Mouse (Mus musculus): ENCODE measurements around the gene Elp1. TPM values are rescaled to one million over a fixed set of nuclear protein-coding genes. Genes with fewer than 3 reads are reported as not detected.

The Elp1 gene
- polyA plus RNA-seq, 1 experiment from 2014 or later, result 9.7 TPM

DNA sequence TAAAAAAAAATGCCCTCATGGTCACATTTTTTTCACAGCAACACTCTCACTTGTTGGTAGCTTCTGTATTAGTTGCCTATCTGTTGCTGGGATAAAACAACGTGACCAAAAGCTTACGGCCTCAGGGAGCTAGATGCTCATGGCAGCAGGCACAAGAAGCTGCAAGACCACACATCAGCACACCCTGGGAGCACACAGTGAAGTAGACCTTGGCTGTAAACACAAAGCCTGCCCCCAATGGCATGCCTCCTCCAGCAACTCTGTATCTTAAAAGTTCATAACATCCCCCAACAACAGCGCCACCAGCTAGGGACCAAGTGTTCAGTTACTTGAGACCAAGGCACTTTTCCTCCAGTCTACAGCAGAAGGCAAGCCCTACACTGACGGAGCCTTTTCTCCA, 6.9 kb upstream of the Elp1 start:
- Histone ChIP-seq H3K36me3 (ENCODE audit: control insufficient read depth, insufficient read depth) (peaks cover 23% of the 10 kb centered on the region), H3K4me3 (ENCODE audit: low read depth, low read length) (no peak overlapping the region), H3K9ac (ENCODE audit: low read depth, low read length) (no peak overlapping the region), H3K27ac (ENCODE audit: low read depth, low read length) (no peak overlapping the region), H3K4me1 (replicated peaks; ENCODE audit: control insufficient read depth, insufficient read depth, low read length) (no peaks in the 10 kb centered on the region), H3K4me2 (replicated peaks; ENCODE audit: low read depth) (no peak overlapping the region), H3K9me3 (ENCODE audit: control insufficient read depth) (no peaks in the 10 kb centered on the region), H3K27me3 (replicated peaks; ENCODE audit: control insufficient read depth, insufficient read depth, low read length) (no peaks in the 10 kb centered on the region)
- ATAC-seq, result no peak
- TF ChIP-seq CTCF (IDR thresholded peaks at IDR 0.05; ENCODE audit: low read depth), result no peak
- 65% methylated on average over 4 of the region's 4 CpGs for WGBS

DNA sequence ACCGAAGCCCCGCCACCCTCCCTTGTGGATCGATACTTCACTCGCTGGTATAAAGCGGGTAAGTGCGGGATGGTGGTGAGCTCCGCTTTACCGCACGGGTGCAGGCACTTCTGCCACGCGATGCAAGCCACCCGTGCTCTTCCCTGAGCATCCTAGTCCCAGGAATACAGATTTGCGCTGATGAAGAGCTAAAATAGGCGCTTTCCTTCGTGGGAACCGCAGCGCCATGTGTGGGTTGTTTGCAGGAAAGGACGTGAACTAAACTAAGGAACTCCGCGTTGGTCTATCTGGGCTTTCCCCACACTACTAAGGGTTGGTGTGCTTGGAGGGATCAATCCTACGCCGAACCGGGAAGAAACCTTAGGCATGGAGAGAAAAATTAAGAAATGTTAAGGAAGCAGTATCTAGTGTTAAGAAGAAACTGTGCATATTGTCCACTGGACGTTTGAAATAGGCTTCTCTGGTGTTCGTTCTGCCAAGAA, 579 bp upstream of the Elp1 start:
- Histone ChIP-seq H3K4me1 (replicated peaks; ENCODE audit: control insufficient read depth, insufficient read depth, low read length) (0 out of 2 replicates have a peak, but pooled peaks cover 4% of the 10 kb centered on the region), H3K4me2 (replicated peaks; ENCODE audit: low read depth) (peak overlapping the region; percentile 90), H3K4me3 (ENCODE audit: low read depth, low read length) (peak overlapping the region; percentile 99), H3K9ac (ENCODE audit: low read depth, low read length) (peak overlapping the region; percentile 88), H3K36me3 (ENCODE audit: control insufficient read depth, insufficient read depth) (peaks cover 34% of the 10 kb centered on the region), H3K9me3 (ENCODE audit: control insufficient read depth) (no peaks in the 10 kb centered on the region), H3K27ac (ENCODE audit: low read depth, low read length) (no peak overlapping the region), H3K27me3 (replicated peaks; ENCODE audit: control insufficient read depth, insufficient read depth, low read length) (no peaks in the 10 kb centered on the region)
- TF ChIP-seq CTCF (IDR thresholded peaks at IDR 0.05; ENCODE audit: low read depth), result no peak
- under 1% methylated on average over 25 of the region's 25 CpGs for WGBS
- peak; percentile 11; the same call in 1 of the 2 replicates for ATAC-seq

DNA sequence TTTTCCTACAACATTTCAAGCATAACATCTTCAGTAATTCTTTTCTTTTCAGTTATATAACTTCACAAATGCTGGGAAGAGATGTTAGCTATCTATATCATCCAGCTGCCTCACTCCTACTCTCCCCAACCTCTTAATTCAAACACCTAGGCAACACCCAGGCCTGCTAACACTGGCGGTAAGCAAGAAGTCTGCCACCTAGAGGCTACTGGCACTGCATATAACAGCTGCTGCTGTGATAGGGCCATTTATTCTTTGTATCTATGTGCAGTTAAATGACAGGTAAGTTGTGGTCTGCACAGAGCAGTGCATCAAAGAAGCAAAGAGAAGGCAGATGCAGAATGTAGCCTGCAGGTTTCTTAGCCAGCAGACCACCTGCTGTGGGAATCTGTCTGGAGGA, 10.8 kb downstream of the Elp1 start:
- 26% methylated on average over 1 of the region's 1 CpGs for WGBS
- Histone ChIP-seq H3K36me3 (ENCODE audit: control insufficient read depth, insufficient read depth) (peaks cover 77% of the 10 kb centered on the region), H3K4me1 (replicated peaks; ENCODE audit: control insufficient read depth, insufficient read depth, low read length) (no peaks in the 10 kb centered on the region), H3K9me3 (ENCODE audit: control insufficient read depth) (no peaks in the 10 kb centered on the region), H3K4me3 (ENCODE audit: low read depth, low read length) (no peak overlapping the region), H3K27me3 (replicated peaks; ENCODE audit: control insufficient read depth, insufficient read depth, low read length) (no peaks in the 10 kb centered on the region), H3K27ac (ENCODE audit: low read depth, low read length) (no peak overlapping the region), H3K9ac (ENCODE audit: low read depth, low read length) (no peak overlapping the region), H3K4me2 (replicated peaks; ENCODE audit: low read depth) (no peak overlapping the region)
- TF ChIP-seq CTCF (IDR thresholded peaks at IDR 0.05; ENCODE audit: low read depth), result peak; percentile 70
- ATAC-seq, result no peak

DNA sequence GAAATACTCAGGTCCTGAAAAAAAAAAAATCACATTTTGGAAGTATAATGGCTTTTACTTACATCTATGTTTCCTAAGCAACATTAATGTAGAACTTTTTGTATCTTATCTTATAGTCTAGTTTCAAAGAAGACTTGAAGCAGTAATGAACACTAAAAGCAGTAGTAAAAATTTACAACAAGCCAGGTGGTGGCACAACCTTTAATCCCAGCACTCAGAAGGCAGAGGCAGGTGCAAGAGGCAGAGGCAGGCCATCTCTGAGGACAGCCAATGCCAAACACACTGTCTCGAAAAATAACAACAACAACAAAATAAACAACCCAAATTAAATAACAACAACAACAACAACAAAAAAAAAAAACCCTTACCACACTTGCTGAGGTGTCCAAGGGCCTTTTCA, 31.1 kb downstream of the Elp1 start:
- H3K27me3 ChIP-seq (replicated peaks; ENCODE audit: control insufficient read depth, insufficient read depth, low read length), result no peaks in the 10 kb centered on the region
- no peak overlapping the region for H3K4me2 ChIP-seq (replicated peaks; ENCODE audit: low read depth)
- no peak overlapping the region for H3K4me3 ChIP-seq (ENCODE audit: low read depth, low read length)
- no peak overlapping the region for H3K27ac ChIP-seq (ENCODE audit: low read depth, low read length)
- no peak for TF ChIP-seq CTCF (IDR thresholded peaks at IDR 0.05; ENCODE audit: low read depth)
- peaks cover 63% of the 10 kb centered on the region for H3K36me3 ChIP-seq (ENCODE audit: control insufficient read depth, insufficient read depth)
- H3K4me1 ChIP-seq (replicated peaks; ENCODE audit: control insufficient read depth, insufficient read depth, low read length), result 0 out of 2 replicates have a peak, but pooled peaks cover 9% of the 10 kb centered on the region
- ATAC-seq, result peak; percentile 78
- H3K9ac ChIP-seq (ENCODE audit: low read depth, low read length), result no peak overlapping the region
- no peaks in the 10 kb centered on the region for H3K9me3 ChIP-seq (ENCODE audit: control insufficient read depth)
- 32% methylated on average over 1 of the region's 1 CpGs for WGBS

DNA sequence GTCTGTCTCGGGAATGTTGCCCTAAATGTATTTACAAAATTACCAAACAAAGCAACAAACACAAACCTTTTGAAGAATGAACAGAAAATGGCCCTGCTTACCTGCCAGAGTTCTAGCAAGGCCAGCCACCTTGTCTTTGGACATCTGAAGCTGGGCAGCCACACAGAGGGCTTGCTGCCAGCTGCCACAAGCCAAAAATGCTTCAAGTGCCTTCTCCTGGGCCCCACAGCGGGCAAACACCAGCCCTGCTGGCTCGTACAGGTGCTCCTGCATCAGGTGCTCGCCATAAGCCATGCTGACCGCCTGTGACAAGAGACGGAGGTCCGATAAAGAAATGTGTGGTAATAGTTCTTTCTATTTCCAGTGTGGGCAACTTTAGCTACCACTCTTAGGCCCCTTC, 33.2 kb downstream of the Elp1 start:
- Histone ChIP-seq H3K36me3 (ENCODE audit: control insufficient read depth, insufficient read depth) (peaks cover 59% of the 10 kb centered on the region), H3K27me3 (replicated peaks; ENCODE audit: control insufficient read depth, insufficient read depth, low read length) (no peaks in the 10 kb centered on the region), H3K4me3 (ENCODE audit: low read depth, low read length) (no peak overlapping the region), H3K4me2 (replicated peaks; ENCODE audit: low read depth) (no peak overlapping the region), H3K4me1 (replicated peaks; ENCODE audit: control insufficient read depth, insufficient read depth, low read length) (0 out of 2 replicates have a peak, but pooled peaks cover 9% of the 10 kb centered on the region), H3K9me3 (ENCODE audit: control insufficient read depth) (no peaks in the 10 kb centered on the region), H3K9ac (ENCODE audit: low read depth, low read length) (no peak overlapping the region), H3K27ac (ENCODE audit: low read depth, low read length) (no peak overlapping the region)
- 79% methylated on average over 7 of the region's 7 CpGs for WGBS
- no peak for TF ChIP-seq CTCF (IDR thresholded peaks at IDR 0.05; ENCODE audit: low read depth)
- no peak for ATAC-seq

DNA sequence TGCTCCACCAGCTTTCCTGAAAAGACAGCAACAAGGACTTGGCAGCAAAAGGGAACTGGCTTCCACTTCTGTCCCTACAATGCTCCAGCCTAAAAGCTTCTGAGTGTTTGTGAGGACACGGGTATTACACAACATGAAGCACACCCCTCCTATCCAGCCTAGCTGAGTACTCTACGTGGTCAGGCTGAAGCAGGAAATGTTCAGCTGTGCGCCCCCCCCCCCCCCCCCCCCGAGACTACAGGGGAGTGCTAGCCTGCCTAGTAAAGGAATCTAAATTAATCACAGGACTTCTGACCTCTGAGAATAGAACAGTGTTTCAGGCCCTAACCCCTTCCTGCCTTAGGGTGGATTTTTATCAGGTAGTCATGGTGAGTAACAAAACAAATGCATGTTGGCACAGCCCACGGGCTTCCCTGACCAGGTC, 34.3 kb downstream of the Elp1 start:
- no peaks in the 10 kb centered on the region for H3K9me3 ChIP-seq (ENCODE audit: control insufficient read depth)
- TF ChIP-seq CTCF (IDR thresholded peaks at IDR 0.05; ENCODE audit: low read depth), result no peak
- 54% methylated on average over 4 of the region's 5 CpGs for WGBS
- peak; percentile 70 for ATAC-seq
- 0 out of 2 replicates have a peak, but pooled peaks cover 9% of the 10 kb centered on the region for H3K4me1 ChIP-seq (replicated peaks; ENCODE audit: control insufficient read depth, insufficient read depth, low read length)
- H3K27ac ChIP-seq (ENCODE audit: low read depth, low read length), result no peak overlapping the region
- H3K27me3 ChIP-seq (replicated peaks; ENCODE audit: control insufficient read depth, insufficient read depth, low read length), result no peaks in the 10 kb centered on the region
- H3K4me3 ChIP-seq (ENCODE audit: low read depth, low read length), result no peak overlapping the region
- H3K36me3 ChIP-seq (ENCODE audit: control insufficient read depth, insufficient read depth), result peaks cover 55% of the 10 kb centered on the region
- no peak overlapping the region for H3K4me2 ChIP-seq (replicated peaks; ENCODE audit: low read depth)
- H3K9ac ChIP-seq (ENCODE audit: low read depth, low read length), result no peak overlapping the region

DNA sequence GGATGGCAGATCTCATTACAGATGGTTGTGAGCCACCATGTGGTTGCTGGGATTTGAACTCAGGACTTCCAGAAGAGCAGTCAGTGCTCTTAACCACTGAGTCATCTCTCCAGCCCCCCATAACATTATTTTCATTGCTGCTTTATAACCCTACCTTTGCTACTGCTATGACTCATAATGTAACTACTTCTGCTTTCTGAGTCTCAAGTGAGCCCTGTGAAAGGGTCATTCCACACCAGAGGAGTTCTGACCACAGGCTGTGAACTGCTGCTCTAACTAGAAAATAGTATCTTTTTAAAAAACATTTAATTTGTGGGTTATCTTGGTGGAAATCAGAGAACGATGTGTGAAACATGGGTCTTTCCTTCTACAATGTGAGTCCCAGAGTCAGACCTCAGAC, 44.4 kb downstream of the Elp1 start:
- Histone ChIP-seq H3K27me3 (replicated peaks; ENCODE audit: control insufficient read depth, insufficient read depth, low read length) (no peaks in the 10 kb centered on the region), H3K9ac (ENCODE audit: low read depth, low read length) (no peak overlapping the region), H3K4me1 (replicated peaks; ENCODE audit: control insufficient read depth, insufficient read depth, low read length) (no peaks in the 10 kb centered on the region), H3K36me3 (ENCODE audit: control insufficient read depth, insufficient read depth) (peaks cover 89% of the 10 kb centered on the region), H3K4me3 (ENCODE audit: low read depth, low read length) (no peak overlapping the region), H3K27ac (ENCODE audit: low read depth, low read length) (no peak overlapping the region), H3K9me3 (ENCODE audit: control insufficient read depth) (no peaks in the 10 kb centered on the region), H3K4me2 (replicated peaks; ENCODE audit: low read depth) (no peak overlapping the region)
- 83% methylated on average over 1 of the region's 1 CpGs for WGBS
- no peak for ATAC-seq
- no peak for TF ChIP-seq CTCF (IDR thresholded peaks at IDR 0.05; ENCODE audit: low read depth)
